Mouse (Mus musculus) myocyte (in vitro differentiated cells): ENCODE measurements at regions not wholly inside any gene's neighbourhood (a gene's known extent, or its start where the extent isn't known, plus 50 kb on each side); places are given as distances from the start of the nearest gene placed in this dataset.

Experiments used
- CEBPB ChIP-seq: IDR thresholded peaks from 2 replicates; pipeline ENCODE4 v1.6.1; 2011; ENCODE audit warnings: mild to moderate bottlenecking, moderate library complexity; ENCODE audit not compliant: poor library complexity, insufficient read depth, severe bottlenecking
- E2F4 ChIP-seq: IDR thresholded peaks from one replicate; pipeline ENCODE4 v1.6.1; 2011; ENCODE audit warnings: mild to moderate bottlenecking, control low read depth, moderate library complexity; ENCODE audit not compliant: insufficient read depth
- MYOD1 ChIP-seq, 3 experiments: IDR thresholded peaks; one replicate each; pipeline ENCODE4 v1.6.1; 2011; ENCODE audit warnings: control low read depth in 2 of 3, low read depth in 2 of 3, mild to moderate bottlenecking in 2 of 3, moderate library complexity in 1 of 3; ENCODE audit not compliant: insufficient read length in 2 of 3, control insufficient read depth in 1 of 3
- MYOG ChIP-seq, 3 experiments: IDR thresholded peaks; one replicate each; pipeline ENCODE4 v1.6.1; 2011; ENCODE audit warnings: control low read depth in 2 of 3, low read depth in 2 of 3, mild to moderate bottlenecking in 2 of 3; ENCODE audit not compliant: insufficient read length in 2 of 3, control insufficient read depth in 1 of 3, insufficient read depth in 1 of 3
- POLR2A ChIP-seq: IDR thresholded peaks from one replicate; pipeline ENCODE4 v1.6.1; 2011; ENCODE audit warnings: low read depth, mild to moderate bottlenecking, control low read depth, moderate library complexity; ENCODE audit not compliant: insufficient read length
- POLR2AphosphoS2 ChIP-seq: IDR thresholded peaks from one replicate; pipeline ENCODE4 v1.6.1; 2011; ENCODE audit warnings: low read depth, control low read depth; ENCODE audit not compliant: insufficient read length
- REST ChIP-seq: IDR thresholded peaks from one replicate; pipeline ENCODE4 v1.6.1; 2011; ENCODE audit warnings: mild to moderate bottlenecking, control low read depth, moderate library complexity; ENCODE audit not compliant: insufficient read depth, insufficient read length
- TCF12 ChIP-seq: IDR thresholded peaks from one replicate; pipeline ENCODE4 v1.6.1; 2011; ENCODE audit warnings: mild to moderate bottlenecking, control low read depth; ENCODE audit not compliant: poor library complexity, insufficient read depth, severe bottlenecking
- TCF3 ChIP-seq: IDR thresholded peaks from one replicate; pipeline ENCODE4 v1.6.1; 2011; ENCODE audit warnings: low read depth, control low read depth; ENCODE audit not compliant: insufficient read length
- USF1 ChIP-seq: IDR thresholded peaks from one replicate; pipeline ENCODE4 v1.6.1; 2011; ENCODE audit warnings: low read depth, mild to moderate bottlenecking, control low read depth, moderate library complexity

- TF ChIP-seq MYOD1 (IDR thresholded peaks at IDR 0.05; ENCODE audit: control insufficient read depth in 1 of 3, insufficient read length in 2 of 3, low read depth in 2 of 3): no peak
- no peak for TF ChIP-seq E2F4
- TF ChIP-seq USF1: no peak
- TF ChIP-seq POLR2A: no peak
- no peak for TF ChIP-seq TCF12
- no peak for TF ChIP-seq MYOG (IDR thresholded peaks at IDR 0.05; ENCODE audit: control insufficient read depth in 1 of 3, insufficient read depth in 1 of 3, insufficient read length in 2 of 3, low read depth in 2 of 3)
- TF ChIP-seq REST: no peak
- no peak for TF ChIP-seq TCF3
- no peak for TF ChIP-seq POLR2AphosphoS2
- TF ChIP-seq CEBPB: no peak
Measured at GRCm38 (mm10) chr2:94512027-94512426, 74.1 kb upstream of the Api5 start.
